Mouse (Mus musculus): ENCODE measurements around the gene Dlx4. TPM values are rescaled to one million over a fixed set of nuclear protein-coding genes. Genes with fewer than 3 reads are reported as not detected.

Gene Dlx4
- polyA plus RNA-seq, 1 experiment from 2014 or later: not detected

- no peaks in the 10 kb centered on the region for H3K36me3 ChIP-seq (ENCODE audit: control insufficient read depth, insufficient read depth, low read length)
- peaks cover 8% of the 10 kb centered on the region for H3K4me1 ChIP-seq (replicated peaks; ENCODE audit: control insufficient read depth, insufficient read depth, low read length)
- no peak overlapping the region for H3K4me2 ChIP-seq (ENCODE audit: low read length)
- no peaks in the 10 kb centered on the region for H3K9me3 ChIP-seq (ENCODE audit: control insufficient read depth, low read length)
- no peak for DNase-seq (ENCODE audit: low spot score)
- WGBS: 3% methylated on average over 9 of the region's 9 CpGs
- H3K27ac ChIP-seq (ENCODE audit: low read depth): no peak overlapping the region
- peaks cover 98% of the 10 kb centered on the region for H3K27me3 ChIP-seq (replicated peaks; ENCODE audit: control insufficient read depth, insufficient read depth, low read length)
- no peak overlapping the region for H3K9ac ChIP-seq (ENCODE audit: low read length)
- no peak for ATAC-seq (replicated peaks; ENCODE audit: low FRiP score, low TSS enrichment, low read depth)
- H3K4me3 ChIP-seq (ENCODE audit: low read depth, low read length): no peak overlapping the region
Measured at GRCm38 (mm10) chr11:95148754-95149153, 2.7 kb upstream of the Dlx4 start.

DNA sequence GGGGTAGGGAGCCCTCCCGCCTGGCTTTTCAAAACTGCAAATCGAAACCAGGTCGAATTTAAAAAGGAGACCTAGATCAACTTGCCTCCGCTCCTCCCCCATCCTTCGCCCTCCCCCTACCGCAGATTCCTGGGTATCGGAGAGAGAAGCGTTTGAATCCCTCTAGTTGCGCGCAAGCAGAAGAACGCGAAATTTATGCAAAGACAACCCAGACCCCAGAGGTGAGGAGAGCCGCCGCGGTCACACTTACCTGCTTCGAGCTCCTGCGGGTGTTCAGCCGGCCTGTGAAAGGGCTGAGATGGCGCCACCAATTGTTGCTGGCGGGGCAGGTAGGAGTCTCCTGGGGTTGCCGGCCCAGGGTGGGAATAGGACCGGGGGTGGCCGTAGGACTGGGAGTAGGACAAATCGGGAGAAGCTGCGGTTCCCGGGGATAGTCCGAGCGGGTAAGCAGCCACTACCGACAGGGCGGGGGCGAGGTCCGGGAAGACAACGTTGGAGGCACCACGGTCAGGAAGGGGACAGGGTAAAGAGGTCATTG, 1.0 kb downstream of the Dlx4 start:
- Histone ChIP-seq H3K36me3 (ENCODE audit: control insufficient read depth, insufficient read depth, low read length) (no peaks in the 10 kb centered on the region), H3K9me3 (ENCODE audit: control insufficient read depth, low read length) (no peaks in the 10 kb centered on the region), H3K27ac (ENCODE audit: low read depth) (no peak overlapping the region), H3K4me3 (ENCODE audit: low read depth, low read length) (peak overlapping the region; percentile 44), H3K4me2 (ENCODE audit: low read length) (peak overlapping the region; percentile 78), H3K9ac (ENCODE audit: low read length) (no peak overlapping the region), H3K27me3 (replicated peaks; ENCODE audit: control insufficient read depth, insufficient read depth, low read length) (peaks cover 100% of the 10 kb centered on the region), H3K4me1 (replicated peaks; ENCODE audit: control insufficient read depth, insufficient read depth, low read length) (peaks cover 8% of the 10 kb centered on the region)
- ATAC-seq (replicated peaks; ENCODE audit: low FRiP score, low TSS enrichment, low read depth) (no peak), DNase-seq (ENCODE audit: low spot score) (peak; percentile 81)
- under 1% methylated on average over 34 of the region's 34 CpGs for WGBS

GRCm38 (mm10) chr11:95144091-95144945, 1.7 kb downstream of the Dlx4 start:
- peak overlapping the region; percentile 78; the same call in 1 of the 2 replicates for H3K4me2 ChIP-seq (ENCODE audit: low read length)
- DNase-seq (ENCODE audit: low spot score) (no peak), ATAC-seq (replicated peaks; ENCODE audit: low FRiP score, low TSS enrichment, low read depth) (no peak)
- peaks cover 8% of the 10 kb centered on the region for H3K4me1 ChIP-seq (replicated peaks; ENCODE audit: control insufficient read depth, insufficient read depth, low read length)
- H3K9ac ChIP-seq (ENCODE audit: low read length): no peak overlapping the region
- no peaks in the 10 kb centered on the region for H3K36me3 ChIP-seq (ENCODE audit: control insufficient read depth, insufficient read depth, low read length)
- 6% methylated on average over 9 of the region's 9 CpGs for WGBS
- no peaks in the 10 kb centered on the region for H3K9me3 ChIP-seq (ENCODE audit: control insufficient read depth, low read length)
- H3K27ac ChIP-seq (ENCODE audit: low read depth): no peak overlapping the region
- peaks cover 100% of the 10 kb centered on the region for H3K27me3 ChIP-seq (replicated peaks; ENCODE audit: control insufficient read depth, insufficient read depth, low read length)
- H3K4me3 ChIP-seq (ENCODE audit: low read depth, low read length): no peak overlapping the region

DNA sequence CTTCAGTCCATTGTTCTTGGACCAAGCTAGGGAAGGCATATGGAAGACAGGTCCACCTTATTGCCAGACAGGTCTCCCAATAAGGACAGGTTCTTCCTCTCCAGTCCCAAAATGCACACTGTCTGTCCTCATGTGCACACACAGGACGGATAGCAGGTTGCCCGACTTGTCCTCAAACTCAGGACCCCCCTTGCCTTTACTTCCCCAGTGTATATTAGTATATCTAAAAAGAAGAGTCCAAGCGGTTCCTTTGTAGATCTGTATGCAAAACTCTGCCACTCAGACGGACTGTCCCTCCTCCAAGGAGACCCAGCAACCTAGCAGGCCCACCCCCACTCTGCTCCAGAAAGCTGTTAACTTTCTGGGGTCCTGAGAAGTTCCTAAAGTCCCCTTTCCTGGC, 2.4 kb downstream of the Dlx4 start:
- H3K9me3 ChIP-seq (ENCODE audit: control insufficient read depth, low read length): no peaks in the 10 kb centered on the region
- no peak for ATAC-seq (replicated peaks; ENCODE audit: low FRiP score, low TSS enrichment, low read depth)
- H3K4me2 ChIP-seq (ENCODE audit: low read length): no peak overlapping the region
- H3K9ac ChIP-seq (ENCODE audit: low read length): no peak overlapping the region
- H3K27ac ChIP-seq (ENCODE audit: low read depth): no peak overlapping the region
- DNase-seq (ENCODE audit: low spot score): peak; percentile 66
- H3K36me3 ChIP-seq (ENCODE audit: control insufficient read depth, insufficient read depth, low read length): no peaks in the 10 kb centered on the region
- H3K27me3 ChIP-seq (replicated peaks; ENCODE audit: control insufficient read depth, insufficient read depth, low read length): peaks cover 100% of the 10 kb centered on the region
- peaks cover 8% of the 10 kb centered on the region for H3K4me1 ChIP-seq (replicated peaks; ENCODE audit: control insufficient read depth, insufficient read depth, low read length)
- WGBS: 8% methylated on average over 4 of the region's 4 CpGs
- H3K4me3 ChIP-seq (ENCODE audit: low read depth, low read length): no peak overlapping the region

DNA sequence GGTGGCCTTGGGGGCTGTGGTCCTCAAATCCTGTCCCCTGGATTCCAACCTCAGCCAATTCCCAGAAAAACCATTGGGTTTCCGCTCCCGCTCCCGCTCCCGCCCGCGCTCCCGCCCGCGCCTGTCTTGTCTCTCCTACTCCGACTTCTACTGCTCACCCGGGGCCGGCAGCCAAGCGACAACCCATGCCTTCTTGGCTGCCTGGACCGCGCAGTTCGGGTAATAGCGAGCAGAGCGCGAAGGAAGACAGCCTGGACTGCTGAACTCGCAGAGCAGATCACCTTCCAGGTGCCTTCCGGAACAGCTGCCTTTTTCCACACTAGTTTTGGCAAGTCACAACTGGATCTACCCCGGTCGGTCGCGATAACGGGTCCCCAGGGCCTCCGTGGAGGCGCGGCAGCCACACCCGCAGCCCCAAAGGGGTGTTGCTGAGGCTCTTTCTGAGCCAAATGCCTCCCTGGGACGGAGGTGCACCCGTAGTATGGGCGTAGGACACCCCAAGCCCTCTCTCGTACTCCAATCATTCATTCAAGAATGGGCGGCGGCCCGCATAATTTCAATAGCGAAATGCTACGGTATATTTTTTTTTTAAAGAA, 3.0 kb downstream of the Dlx4 start:
- peak; percentile 74 for DNase-seq (ENCODE audit: low spot score)
- peak overlapping the region; percentile 15; the same call in 1 of the 2 replicates for H3K4me3 ChIP-seq (ENCODE audit: low read depth, low read length)
- H3K27me3 ChIP-seq (replicated peaks; ENCODE audit: control insufficient read depth, insufficient read depth, low read length): peaks cover 100% of the 10 kb centered on the region
- H3K36me3 ChIP-seq (ENCODE audit: control insufficient read depth, insufficient read depth, low read length): no peaks in the 10 kb centered on the region
- no peak for ATAC-seq (replicated peaks; ENCODE audit: low FRiP score, low TSS enrichment, low read depth)
- peak overlapping the region; percentile 26 for H3K4me2 ChIP-seq (ENCODE audit: low read length)
- no peak overlapping the region for H3K9ac ChIP-seq (ENCODE audit: low read length)
- WGBS: 3% methylated on average over 39 of the region's 39 CpGs
- no peak overlapping the region for H3K27ac ChIP-seq (ENCODE audit: low read depth)
- H3K4me1 ChIP-seq (replicated peaks; ENCODE audit: control insufficient read depth, insufficient read depth, low read length): peaks cover 8% of the 10 kb centered on the region
- no peaks in the 10 kb centered on the region for H3K9me3 ChIP-seq (ENCODE audit: control insufficient read depth, low read length)

DNA sequence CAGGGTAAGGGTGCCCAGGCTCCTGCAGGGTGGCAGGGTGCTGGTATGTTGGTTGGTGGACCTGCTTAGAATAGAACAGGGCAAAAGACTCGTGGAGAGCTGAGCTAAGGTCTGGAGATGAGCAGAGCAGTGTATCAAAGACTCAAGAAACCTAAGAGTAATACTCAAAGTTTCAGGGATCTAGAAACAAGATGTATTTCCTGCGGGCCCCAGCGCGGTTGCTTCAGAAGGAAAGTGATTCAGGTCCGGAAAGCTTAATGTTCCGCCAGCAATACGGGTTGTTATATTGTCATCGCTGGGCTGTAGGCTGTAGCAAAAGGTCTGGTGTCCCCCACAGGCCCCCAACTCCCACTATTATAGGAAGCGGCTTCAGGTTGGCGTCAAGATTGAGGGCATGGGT, 3.8 kb downstream of the Dlx4 start:
- WGBS: 19% methylated on average over 10 of the region's 10 CpGs
- H3K9ac ChIP-seq (ENCODE audit: low read length): no peak overlapping the region

DNA sequence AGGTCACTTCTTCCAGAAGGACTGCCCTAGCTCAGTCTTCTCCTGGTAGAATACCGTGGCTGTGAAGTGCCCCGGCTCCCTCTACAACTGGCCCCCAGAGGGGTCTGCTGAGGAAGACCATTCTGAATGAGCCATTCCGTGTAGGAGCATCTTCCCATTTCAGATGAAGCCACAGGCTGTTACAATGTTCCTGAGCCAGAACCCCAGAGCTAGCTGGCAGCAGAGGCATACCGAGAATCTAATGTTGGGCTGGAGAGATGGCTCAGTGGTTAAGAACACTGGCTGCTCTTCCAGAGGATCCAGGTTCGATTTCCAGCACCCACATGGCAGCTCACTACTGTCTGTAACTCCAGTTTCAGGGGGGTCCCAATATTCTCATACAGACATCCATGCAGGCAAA, 6.2 kb downstream of the Dlx4 start:
- Histone ChIP-seq H3K4me3 (ENCODE audit: low read depth, low read length) (no peak overlapping the region), H3K9me3 (ENCODE audit: control insufficient read depth, low read length) (no peaks in the 10 kb centered on the region), H3K27me3 (replicated peaks; ENCODE audit: control insufficient read depth, insufficient read depth, low read length) (peaks cover 85% of the 10 kb centered on the region), H3K36me3 (ENCODE audit: control insufficient read depth, insufficient read depth, low read length) (no peaks in the 10 kb centered on the region), H3K4me2 (ENCODE audit: low read length) (no peak overlapping the region), H3K9ac (ENCODE audit: low read length) (no peak overlapping the region), H3K4me1 (replicated peaks; ENCODE audit: control insufficient read depth, insufficient read depth, low read length) (no peaks in the 10 kb centered on the region), H3K27ac (ENCODE audit: low read depth) (no peak overlapping the region)
- ATAC-seq (replicated peaks; ENCODE audit: low FRiP score, low TSS enrichment, low read depth) (no peak), DNase-seq (ENCODE audit: low spot score) (no peak)
- WGBS: 62% methylated on average over 5 of the region's 5 CpGs

More for the DNA sequence above, 3.8 kb downstream of the Dlx4 start:
- Histone ChIP-seq H3K9me3 (ENCODE audit: control insufficient read depth, low read length) (no peaks in the 10 kb centered on the region), H3K36me3 (ENCODE audit: control insufficient read depth, insufficient read depth, low read length) (no peaks in the 10 kb centered on the region), H3K4me1 (replicated peaks; ENCODE audit: control insufficient read depth, insufficient read depth, low read length) (peaks cover 8% of the 10 kb centered on the region), H3K27me3 (replicated peaks; ENCODE audit: control insufficient read depth, insufficient read depth, low read length) (peaks cover 100% of the 10 kb centered on the region), H3K4me2 (ENCODE audit: low read length) (no peak overlapping the region), H3K4me3 (ENCODE audit: low read depth, low read length) (no peak overlapping the region), H3K27ac (ENCODE audit: low read depth) (no peak overlapping the region)
- ATAC-seq (replicated peaks; ENCODE audit: low FRiP score, low TSS enrichment, low read depth) (no peak), DNase-seq (ENCODE audit: low spot score) (no peak)

DNA sequence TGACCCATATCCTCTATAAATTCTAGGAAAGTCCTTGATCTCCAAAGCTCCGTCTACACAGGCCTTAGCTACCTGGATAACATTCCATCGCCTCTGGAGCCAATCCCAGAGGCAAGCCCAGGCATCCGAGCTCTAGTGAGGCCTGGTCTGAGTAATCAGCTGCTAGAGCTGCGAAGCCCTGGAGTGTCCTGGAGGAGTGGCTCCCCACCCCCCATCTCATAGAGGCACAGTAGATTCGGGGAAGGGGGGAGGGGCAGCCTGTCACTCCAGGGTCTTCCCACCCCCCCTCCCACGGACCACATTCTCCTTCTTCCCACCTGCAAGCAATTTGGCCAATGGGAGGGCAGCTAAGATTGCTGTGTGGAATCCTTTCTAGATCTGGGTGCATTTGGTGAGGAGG, 8.8 kb downstream of the Dlx4 start:
- Histone ChIP-seq H3K4me2 (ENCODE audit: low read length) (no peak overlapping the region), H3K27me3 (replicated peaks; ENCODE audit: control insufficient read depth, insufficient read depth, low read length) (peaks cover 59% of the 10 kb centered on the region), H3K9me3 (ENCODE audit: control insufficient read depth, low read length) (no peaks in the 10 kb centered on the region), H3K36me3 (ENCODE audit: control insufficient read depth, insufficient read depth, low read length) (no peaks in the 10 kb centered on the region), H3K4me1 (replicated peaks; ENCODE audit: control insufficient read depth, insufficient read depth, low read length) (no peaks in the 10 kb centered on the region), H3K4me3 (ENCODE audit: low read depth, low read length) (no peak overlapping the region), H3K9ac (ENCODE audit: low read length) (no peak overlapping the region), H3K27ac (ENCODE audit: low read depth) (no peak overlapping the region)
- WGBS: 24% methylated on average over 6 of the region's 6 CpGs
- no peak for ATAC-seq (replicated peaks; ENCODE audit: low FRiP score, low TSS enrichment, low read depth)
- DNase-seq (ENCODE audit: low spot score): no peak

Data from intestine, embryonic 14.5 days (tissue).